Mouse (Mus musculus) skeletal muscle tissue, adult 2 months (tissue): ENCODE data around the gene Usp18.
A peak's percentile ranks its signal among the peaks of the same experiment; 100 is the strongest.

Experiments used
- DNase-seq: peaks from one replicate; pipeline ENCODE4 v3.0.0-alpha.2; 2012; ENCODE audit warnings: low read depth, low spot score

Usp18 gene

GRCm38 (mm10) chr6:121245127-121246036, at the start of gene Usp18:
Usp18 (plus strand) TSS chr6:121245906.
- peak; percentile 88 for DNase-seq

GRCm38 (mm10) chr6:121197807-121198365, 47.8 kb upstream of the Usp18 start:
- no peak for DNase-seq

DNA sequence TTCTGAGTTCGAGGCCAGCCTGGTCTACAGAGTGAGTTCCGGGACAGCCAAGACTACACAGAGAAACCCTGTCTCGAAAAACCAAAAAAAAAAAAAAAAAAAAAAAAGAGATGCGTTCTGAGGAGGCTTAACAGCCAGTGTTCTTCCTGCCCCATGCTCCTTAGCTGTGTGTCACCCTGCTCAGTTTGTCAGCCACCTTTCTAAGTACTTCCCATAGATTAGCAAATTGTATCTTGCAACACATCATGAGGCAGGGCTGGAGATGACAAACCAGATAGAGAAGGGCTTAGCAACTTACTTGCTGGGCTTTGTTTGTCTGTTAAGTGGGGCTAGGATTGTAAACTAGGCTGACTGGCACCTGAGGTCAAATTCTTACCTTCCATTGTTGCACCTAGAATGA, 45.2 kb upstream of the Usp18 start:
- DNase-seq = no peak

DNA sequence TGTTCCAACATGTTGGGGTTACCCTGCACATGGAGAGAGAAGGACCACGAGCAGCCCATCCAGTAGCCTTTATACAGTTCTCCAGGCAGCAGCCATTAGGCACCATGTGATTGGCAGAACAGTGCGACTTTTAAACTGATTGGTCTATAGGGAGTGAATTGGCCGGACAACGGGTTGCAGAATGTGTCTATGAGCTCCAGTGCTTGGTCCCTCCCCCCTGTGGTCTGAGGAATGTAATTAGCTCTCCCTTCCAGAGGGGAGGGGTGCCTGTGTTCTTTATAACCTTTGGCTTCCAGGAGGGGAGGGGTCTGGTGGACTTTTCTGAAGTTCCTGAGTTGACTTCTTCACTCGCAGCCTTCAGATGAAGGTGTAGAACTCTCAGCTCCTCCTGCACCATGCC, 43.7 kb upstream of the Usp18 start:
- no peak for DNase-seq

- no peak for DNase-seq
Observed at GRCm38 (mm10) chr6:121206481-121206880, 39.2 kb upstream of the Usp18 start.

- DNase-seq = no peak
Observed at GRCm38 (mm10) chr6:121209584-121209983, 36.1 kb upstream of the Usp18 start.

DNA sequence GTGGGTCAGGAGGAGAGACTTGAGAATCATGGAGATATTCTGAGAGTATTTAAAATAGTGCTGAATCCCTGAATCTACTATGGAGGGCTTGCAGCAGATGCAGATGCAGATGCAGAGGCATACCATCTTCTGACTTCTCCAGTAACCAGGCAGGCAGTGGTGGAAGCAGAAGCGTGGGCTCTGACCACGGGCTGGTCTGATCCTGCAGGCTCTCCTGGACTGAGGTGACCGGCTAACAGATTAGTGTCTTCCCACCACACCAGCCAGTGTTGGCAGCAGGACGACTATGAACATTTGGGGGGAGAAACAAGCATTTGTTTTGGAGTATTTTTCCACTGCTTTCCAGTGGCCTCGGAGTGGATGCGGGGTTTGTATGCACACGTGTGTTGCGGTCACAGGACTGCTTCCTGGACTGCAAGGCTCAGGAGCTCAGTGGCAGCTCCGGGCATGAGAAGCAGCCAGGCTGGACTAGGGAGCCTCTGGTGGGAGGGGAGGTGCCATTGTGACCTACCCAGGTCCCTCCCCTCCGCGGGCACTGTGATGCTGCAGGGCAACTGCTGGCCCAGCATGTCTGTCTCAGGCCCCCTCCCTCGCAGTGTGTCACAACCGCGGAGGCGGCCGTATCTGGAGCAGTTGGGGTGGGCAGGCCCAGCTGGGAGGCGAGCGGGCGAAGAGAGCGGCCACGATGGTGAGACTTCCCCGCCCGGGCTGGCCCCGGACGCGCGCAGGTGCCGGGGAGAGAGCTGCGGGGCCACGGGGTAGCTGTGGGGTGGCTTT, 35.4 kb upstream of the Usp18 start, which contains the start of gene Tuba8:
Gene Tuba8 (plus strand): TSS at position 548 of the 777 bp plus-strand sequence.
- peak; percentile 90 for DNase-seq

- DNase-seq = no peak
Observed at GRCm38 (mm10) chr6:121210926-121211289, 34.8 kb upstream of the Usp18 start.

DNA sequence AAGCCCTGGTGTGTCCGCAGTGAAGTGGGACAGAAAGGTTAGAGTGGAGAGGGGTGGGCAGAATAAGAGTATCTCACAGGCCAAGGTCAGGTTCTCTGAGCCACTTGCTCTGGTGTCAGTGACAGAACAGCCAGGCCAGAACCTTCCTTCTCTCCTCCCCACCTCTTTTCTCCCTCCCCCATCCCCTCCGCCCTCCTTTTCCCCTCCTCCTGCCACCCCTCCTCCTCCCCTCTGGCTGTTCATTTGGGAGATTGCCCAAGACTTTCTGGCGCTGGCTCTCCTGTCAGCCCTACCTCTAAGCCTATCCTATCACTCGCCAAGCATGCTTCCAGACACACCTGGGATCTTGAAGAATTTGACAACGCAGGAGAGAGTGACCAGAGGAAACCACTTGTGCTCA, 34.0 kb upstream of the Usp18 start:
- peak; percentile 88 for DNase-seq

DNA sequence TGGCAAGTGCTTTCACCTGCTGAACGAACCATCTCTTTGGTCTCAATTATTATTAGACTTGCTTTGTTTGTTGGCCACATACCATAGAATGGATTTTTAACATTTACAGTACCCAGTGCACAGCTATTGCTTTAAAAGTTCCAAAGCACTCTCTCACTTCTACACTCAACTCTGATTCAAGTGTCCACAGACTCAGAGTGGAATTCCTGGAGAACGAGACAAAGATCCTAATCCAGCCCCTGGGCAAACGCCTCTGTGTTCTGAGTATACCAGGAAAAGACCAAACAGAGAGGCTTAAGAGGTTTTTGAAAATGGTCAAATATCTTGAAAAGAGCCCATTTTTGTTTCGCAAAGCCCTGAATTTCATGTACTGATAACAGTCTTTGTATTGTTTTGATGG, 32.7 kb upstream of the Usp18 start:
- DNase-seq = no peak

GRCm38 (mm10) chr6:121214221-121214620, 31.5 kb upstream of the Usp18 start:
- DNase-seq = no peak

- no peak for DNase-seq
Observed at GRCm38 (mm10) chr6:121214667-121215330, 30.9 kb upstream of the Usp18 start.

GRCm38 (mm10) chr6:121215336-121215735, 30.4 kb upstream of the Usp18 start:
- no peak for DNase-seq

DNA sequence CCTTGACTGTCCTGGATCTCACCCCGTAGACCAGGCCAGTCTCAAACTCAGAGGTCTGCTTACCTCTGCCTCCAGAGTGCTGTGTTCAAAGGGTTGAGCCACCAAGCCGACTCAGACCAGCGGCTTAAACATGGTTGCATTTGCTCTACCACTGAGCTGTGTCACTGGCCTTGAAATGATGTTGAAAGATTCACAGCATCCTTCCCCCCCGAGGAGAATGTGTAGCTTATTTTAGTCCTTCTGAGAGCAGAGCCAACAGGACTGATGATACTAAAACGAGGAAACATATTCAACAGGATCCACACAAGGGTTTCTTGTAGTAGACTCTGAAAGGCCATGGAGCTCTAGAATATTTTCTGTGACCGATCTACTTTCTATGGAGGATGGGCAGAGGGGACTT, 29.8 kb upstream of the Usp18 start:
- no peak for DNase-seq

DNA sequence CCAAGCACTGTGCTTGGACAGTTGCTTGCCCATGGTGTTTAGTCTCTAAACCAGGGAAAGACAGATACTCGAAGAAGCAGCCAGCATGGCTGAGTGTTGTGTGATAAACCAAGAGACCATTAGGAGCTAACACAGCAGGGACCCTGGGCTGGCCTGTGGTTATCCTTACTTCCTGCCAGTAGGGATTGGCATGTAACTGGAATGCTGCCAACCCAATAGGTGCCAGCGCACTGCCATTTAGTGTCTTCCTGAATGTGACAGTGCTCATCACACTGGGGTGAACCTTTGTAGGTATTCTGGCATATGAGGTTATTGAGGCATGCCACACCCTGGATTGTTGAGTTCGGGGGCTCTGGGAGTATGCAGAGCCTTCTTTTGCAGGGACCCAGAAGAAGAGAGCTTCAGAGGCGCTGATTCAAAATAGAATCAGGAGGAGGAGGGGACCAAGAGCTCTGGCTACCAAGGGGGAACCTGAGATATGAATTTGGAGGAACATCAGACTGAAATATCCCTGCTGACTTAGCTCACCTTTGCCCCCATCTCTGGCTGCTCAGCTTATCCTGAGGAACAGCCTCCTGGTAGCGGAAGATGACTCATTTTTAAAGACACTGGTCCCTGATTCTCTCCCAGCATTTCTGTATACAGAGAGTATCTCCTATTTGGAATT, 29.0 kb upstream of the Usp18 start:
- peak; percentile 80 for DNase-seq

- no peak for DNase-seq
Observed at GRCm38 (mm10) chr6:121218002-121218401, 27.7 kb upstream of the Usp18 start.

- peak; percentile 90 for DNase-seq
Observed at GRCm38 (mm10) chr6:121219406-121219805, 26.3 kb upstream of the Usp18 start.

DNA sequence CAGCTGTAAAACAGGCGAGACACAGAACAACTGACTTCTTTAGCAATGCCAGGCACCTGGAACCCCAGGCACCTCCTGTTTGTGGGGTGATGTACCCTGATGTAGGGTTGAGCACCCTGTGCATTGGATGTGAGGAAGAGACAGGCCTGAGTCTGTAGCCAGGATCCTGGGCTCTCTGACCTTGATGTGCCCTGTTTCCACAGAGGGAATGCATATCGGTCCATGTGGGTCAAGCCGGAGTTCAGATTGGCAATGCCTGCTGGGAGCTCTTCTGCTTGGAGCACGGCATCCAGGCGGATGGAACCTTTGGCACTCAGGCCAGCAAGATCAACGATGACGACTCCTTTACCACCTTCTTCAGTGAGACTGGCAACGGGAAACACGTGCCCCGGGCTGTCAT, 25.5 kb upstream of the Usp18 start:
- no peak for DNase-seq

DNA sequence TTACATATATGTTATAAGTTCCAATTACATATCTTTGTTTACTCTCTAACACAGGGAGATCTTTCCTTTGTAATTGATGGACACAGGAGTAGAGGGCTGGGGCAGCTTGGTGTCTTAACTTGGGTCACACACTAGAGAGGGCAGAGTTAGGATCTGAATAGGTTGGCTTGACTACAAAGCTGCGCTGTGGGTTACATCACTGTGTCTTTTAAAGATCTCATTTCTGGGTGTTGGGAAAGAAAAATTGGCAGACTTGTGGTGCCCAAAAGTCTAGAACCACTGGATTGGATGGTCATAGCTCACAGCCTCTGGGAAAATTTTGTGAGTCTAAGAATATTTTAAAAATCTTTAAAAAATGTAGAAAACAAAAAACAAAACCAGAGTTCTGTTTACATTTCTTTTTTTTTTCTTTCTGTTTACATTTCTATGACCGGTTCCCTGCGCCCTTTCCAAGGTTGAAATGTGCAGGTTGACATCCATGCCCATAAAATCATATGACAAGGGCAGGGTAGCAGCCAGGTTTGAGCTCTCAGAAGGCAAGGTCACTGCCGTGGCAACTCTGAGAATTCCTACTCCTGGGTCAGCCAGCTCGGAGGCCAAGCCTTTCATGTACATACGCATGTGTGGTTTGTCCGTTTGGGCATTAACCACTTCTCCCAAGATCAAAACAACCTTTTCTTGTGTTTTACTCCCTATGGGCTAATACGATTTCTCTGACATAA, 23.7 kb upstream of the Usp18 start:
- no peak for DNase-seq

GRCm38 (mm10) chr6:121223001-121223400, 22.7 kb upstream of the Usp18 start:
- DNase-seq = no peak

GRCm38 (mm10) chr6:121224067-121224466, 21.6 kb upstream of the Usp18 start:
- no peak for DNase-seq
